Mouse (Mus musculus): Measurements from ENCODE around the gene Rsph1.

Gene Rsph1

DNA sequence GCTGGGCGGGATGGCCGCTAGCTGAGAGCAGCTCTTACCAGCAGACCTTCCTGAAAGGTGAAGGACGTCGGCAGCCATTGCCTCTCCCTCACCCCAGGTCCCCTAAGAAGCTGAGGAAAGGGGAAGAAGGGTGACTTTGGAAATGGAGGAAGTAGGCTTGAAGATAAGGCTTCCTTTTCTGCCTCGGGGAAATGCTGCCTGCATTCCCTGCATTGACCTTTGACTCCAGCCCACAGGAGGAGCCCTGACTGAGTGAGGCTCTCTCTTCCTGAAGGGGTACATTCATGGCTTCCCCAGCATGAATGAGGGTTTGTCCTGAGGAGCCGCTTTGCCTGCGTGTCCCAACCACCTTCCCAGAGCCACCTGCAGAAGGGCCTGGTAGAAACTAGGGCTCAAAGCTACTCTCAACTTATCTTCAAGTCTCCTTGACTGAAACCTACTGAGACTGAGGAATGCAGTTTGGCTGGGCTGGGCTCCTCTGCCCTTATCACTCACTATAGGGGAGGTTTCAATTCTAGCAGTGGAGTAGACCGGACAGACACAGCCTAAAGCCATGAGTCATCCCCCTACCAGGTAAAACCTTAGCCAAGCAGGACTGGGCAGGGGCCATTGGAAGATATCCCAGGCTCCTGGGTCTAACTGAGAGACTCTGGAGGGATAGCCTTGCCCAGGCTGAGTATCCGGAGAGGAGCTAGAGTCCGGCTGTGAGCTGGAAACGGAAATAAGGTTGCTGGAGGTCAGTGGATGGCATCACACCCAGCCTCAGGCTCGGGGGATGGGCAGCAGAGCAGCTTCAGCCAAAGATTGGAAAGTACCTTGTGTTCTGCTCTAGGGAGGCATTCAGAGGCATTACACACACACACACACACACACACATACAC lies 28.0 kb upstream of the Rsph1 start:
- DNase-seq (ENCODE audit: low read depth, low spot score): peak; percentile 46

DNA sequence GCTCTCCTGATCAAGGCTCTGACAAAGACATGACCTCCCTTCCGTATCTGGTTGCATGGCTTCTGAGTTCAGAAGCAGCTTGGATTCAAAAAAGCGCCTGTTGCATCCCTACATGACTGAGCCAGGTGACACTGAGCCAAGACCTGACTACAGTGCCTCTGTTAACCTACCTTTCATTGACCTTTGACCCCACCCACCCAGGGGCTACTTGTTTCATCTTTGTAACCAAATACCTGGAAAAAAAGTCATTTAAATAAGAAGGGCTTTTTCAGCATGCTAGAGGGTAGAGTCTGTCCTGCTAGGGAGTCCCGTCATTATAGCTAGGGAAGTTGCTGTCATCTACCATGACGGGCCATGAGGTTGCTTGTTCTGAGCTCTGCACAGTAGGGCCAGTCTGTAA lies 26.2 kb upstream of the Rsph1 start:
- no peak for DNase-seq (ENCODE audit: low read depth, low spot score)

- no peak for DNase-seq (ENCODE audit: low read depth, low spot score)
Measured at GRCm38 (mm10) chr17:31300736-31301135, 23.6 kb upstream of the Rsph1 start.

DNA sequence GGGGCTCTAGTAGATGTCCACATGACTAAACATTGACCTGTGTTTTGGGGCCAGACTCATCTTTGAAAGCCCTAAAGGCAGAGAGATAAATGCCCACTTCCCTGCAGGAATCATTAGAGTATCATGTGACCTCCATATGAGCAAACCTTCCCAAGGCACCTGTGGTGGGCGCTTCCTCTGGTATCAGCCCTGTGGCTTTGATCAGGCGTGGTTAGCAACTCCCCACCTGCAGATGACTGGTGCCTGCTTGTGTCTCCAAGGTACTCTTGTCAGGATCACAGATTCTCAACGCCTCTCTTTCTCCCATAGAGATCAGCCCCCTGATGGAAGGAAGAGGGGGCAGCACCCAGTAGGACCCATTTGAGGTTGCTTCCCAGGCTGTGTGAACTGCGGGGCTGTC lies 22.8 kb upstream of the Rsph1 start:
- no peak for DNase-seq (ENCODE audit: low read depth, low spot score)

- no peak for DNase-seq (ENCODE audit: low read depth, low spot score)
Measured at GRCm38 (mm10) chr17:31298419-31299209, 21.4 kb upstream of the Rsph1 start.

GRCm38 (mm10) chr17:31297521-31297939 lies 20.3 kb upstream of the Rsph1 start:
- peak; percentile 49 for DNase-seq (ENCODE audit: low read depth, low spot score)

DNA sequence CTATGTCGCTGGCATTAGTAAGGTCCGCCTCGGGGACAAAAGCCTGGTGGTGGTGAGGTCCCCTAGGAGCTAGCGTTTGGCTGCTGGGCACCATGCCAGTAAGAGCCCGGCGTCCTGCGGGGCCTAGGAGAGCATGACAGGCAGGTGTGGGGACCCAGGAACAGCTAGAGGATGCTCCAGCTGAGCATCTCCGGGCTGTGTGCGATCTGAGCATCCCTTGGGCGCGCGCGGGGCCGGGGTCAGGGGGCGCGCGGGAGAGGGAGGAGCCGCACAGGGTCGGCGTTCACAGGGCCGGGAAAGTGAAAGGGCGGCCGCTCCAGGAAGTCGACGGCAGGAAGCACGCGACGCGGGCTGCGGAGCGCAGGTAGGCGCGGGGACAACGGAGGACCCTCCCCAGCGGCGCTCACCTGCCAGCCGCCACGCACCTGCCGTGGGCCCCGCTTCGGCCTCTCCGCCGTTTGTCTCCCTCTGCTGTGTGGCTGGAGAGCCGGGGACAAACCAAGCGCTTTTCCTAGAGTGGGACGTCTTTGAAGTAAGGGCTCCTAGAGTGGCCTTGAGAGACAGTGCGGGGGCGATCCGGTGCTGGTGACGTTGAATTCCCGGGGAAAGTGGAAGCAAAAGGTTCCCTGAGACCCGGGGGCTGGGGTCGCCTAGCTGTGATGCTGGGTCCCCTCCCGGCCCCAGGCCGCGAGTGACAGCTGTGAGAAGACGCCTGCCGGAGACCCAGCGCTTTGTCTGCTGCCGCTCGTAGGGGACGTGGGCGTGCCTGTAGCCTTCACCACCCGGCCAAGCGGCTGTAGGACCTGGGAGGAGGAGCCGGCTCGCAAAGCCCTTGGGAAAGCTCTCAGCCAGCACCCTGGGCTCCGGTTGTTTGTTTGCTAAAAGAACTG lies 19.0 kb upstream of the Rsph1 start:
- DNase-seq (ENCODE audit: low read depth, low spot score): peak; percentile 88

DNA sequence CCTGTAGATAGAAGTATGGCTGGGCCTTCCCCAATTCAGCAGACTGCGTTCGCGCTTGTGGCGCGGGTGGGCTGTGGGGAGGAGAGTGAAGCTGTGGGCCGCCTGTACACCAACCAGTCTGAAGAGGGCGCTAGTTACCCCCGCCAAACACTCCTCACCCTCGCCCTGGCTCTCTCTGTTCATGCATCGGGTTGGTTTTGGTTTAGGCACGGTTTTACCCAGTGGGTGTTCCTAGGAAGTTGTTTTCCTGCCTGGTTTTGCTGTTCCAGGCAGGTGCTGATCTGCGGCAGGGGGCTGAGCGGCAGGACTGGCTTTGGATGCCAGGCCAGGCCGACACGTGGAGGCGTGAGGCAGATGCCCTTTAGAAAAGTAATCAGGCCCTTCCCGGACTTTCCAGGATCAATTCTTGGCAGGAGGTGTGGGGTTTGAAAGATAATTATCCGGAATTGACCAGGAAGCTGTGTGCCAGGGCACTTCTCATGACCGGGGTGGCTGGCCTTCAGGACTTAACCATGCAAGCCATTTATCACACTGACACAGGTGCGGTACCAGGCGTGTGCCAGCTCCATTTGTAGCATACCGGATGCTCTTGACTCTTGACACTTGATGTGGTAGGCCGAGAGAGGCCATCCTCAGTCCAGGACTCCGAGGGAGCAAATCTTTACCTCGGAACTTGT lies 18.2 kb upstream of the Rsph1 start:
- DNase-seq (ENCODE audit: low read depth, low spot score): peak; percentile 87

GRCm38 (mm10) chr17:31294363-31295214 lies 17.4 kb upstream of the Rsph1 start:
- peak; percentile 76 for DNase-seq (ENCODE audit: low read depth, low spot score)

- DNase-seq (ENCODE audit: low read depth, low spot score): no peak
Measured at GRCm38 (mm10) chr17:31290859-31291258, 13.7 kb upstream of the Rsph1 start.

DNA sequence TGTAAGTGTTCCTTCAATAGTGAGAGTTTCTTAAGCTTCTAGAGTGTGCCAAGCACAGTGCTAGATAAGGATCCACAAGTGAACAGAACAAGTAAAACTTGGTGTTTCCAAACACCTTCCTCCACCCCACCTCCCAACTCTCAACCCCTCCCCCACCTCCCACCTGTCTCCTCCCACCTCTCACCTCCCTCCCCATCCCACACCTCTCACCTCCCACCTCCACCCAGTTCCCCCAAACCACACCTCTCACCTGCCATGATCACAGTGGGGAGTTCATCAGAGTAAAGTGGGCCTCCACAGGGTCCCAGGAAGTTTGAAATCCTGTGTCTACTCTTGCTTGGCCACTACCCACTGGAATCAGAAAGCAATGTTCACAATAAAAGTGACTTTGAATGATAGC lies 13.1 kb upstream of the Rsph1 start:
- no peak for DNase-seq (ENCODE audit: low read depth, low spot score)

DNA sequence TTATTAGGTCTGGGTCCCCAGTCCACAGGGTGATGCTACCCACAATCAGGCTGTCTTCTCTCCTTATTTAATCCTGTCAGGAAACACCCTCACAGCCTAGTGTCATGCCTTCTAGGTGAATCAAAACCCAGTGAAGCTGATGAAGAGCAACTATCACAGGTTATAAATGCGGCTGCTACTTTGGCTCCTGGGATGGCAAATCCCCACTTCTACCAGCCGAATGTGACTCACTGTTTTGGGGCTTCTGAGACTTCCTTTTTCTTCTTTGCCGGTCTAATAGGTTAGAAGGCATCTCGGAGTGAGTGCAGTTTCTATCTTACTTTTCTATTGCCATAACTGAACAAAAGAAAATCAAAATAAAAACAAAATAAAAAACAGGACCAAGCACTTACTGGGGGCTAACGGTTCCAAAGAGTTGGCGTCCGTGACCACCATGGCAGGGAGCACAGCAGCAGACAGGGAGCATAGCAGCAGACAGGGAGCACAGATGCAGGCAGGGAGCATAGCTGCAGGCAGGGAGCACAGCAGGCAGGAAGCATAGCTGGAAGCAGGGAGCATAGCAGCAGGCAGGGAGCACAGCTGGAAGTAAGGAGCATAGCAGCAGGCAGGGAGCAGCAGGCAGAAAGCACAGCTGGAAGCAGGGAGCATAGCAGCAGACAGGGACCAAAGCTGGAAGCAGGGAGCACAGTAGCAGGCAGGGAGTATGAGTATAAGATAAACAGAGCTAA lies 12.0 kb upstream of the Rsph1 start:
- no peak for DNase-seq (ENCODE audit: low read depth, low spot score)

- no peak for DNase-seq (ENCODE audit: low read depth, low spot score)
Measured at GRCm38 (mm10) chr17:31287216-31287615, 10.0 kb upstream of the Rsph1 start.

DNA sequence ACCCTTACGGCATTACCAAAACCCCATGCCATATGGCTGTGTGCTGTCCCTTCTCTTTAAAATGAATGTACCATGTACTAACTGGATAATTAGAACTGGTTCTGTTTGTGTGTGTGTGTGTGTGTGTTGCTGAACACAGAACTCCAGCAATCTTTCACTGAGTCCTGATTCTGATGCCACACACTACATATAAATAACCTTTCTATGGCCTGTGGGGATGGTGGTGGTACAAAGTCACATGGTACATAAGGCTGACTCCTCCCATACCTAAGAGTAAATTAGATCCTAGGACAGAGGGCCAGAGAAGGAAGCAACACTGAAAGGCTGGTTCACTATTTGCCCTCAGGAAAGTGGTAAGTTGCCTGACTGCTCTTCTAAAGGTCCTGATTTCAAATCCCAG lies 9.3 kb upstream of the Rsph1 start, which contains the start of gene Slc37a1:
Slc37a1 (plus strand) TSS at position 301 of the 400 bp plus-strand sequence.
- no peak for DNase-seq (ENCODE audit: low read depth, low spot score)

GRCm38 (mm10) chr17:31285867-31286266 lies 8.7 kb upstream of the Rsph1 start:
- DNase-seq (ENCODE audit: low read depth, low spot score): no peak

DNA sequence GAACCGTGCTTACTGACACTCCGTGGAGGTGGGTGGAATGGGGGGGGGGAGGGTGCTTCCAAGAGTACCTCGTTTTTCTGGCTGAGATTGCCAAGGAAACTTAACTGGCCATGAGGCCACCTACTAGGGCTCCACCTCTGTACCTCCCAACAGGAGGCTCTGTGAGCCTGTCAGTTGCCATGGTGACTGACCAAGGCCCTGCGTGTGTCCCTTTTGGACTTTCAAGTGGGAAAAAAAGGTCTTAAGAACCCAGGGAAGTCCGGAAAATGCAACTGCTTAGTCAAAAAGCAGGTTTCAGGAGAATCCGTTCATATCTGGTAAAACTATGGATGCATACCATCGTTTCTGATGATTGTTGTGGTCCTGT lies 5.5 kb upstream of the Rsph1 start:
- peak; percentile 54 for DNase-seq (ENCODE audit: low read depth, low spot score)

DNA sequence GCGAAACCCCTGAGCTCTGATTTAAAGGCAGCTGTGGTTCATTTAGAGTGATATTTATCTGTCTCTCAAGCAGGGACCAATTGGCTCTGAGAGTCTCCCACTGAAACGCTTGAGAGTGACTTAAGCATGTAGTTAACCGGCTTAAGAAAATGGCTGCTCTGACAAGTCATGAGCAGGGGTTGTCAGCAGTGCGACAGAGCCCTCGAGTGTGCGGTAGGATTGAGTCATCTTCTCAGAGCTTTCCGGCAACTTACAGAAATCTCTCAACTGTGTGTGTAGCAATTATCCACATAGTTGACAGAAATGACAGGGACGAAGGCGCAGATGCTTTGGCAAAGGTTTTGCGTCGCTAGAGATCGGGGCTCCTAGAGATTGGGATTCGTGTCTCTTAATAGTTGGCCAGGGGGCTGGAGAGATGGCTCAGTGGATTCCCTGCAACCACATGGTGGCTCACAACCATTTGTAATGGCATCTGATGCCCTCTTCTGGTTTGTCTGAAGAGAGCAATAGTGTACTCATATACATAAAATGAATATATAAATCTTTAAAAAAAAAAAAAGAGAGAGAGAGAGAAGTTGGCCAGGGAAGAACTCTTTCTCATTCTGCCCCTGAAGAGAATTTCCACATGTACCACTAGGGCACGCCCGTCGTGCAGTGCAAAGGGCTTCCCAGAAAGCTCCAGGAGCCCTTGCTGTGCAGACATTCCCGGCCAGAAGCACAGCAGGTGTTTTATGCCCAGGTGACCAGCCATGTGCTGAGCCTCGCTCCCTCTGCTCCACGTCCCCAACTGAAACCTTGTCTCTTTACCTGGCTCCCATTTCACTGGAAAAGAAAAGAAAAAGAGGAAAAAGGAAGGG lies 4.9 kb upstream of the Rsph1 start:
- DNase-seq (ENCODE audit: low read depth, low spot score): peak; percentile 67

- no peak for DNase-seq (ENCODE audit: low read depth, low spot score)
Measured at GRCm38 (mm10) chr17:31280269-31280668, 3.1 kb upstream of the Rsph1 start.

- no peak for DNase-seq (ENCODE audit: low read depth, low spot score)
Measured at GRCm38 (mm10) chr17:31279541-31279940, 2.4 kb upstream of the Rsph1 start.
